Mouse (Mus musculus): ENCODE data around the gene Ugt1a1. TPM values are rescaled to one million over a fixed set of nuclear protein-coding genes. Genes with fewer than 3 reads are reported as not detected.
A peak's percentile ranks its signal among the peaks of the same experiment; 100 is the strongest.
"Not testable (repeated sequence)": the region's sequence is repeated elsewhere in the genome, so short reads cannot be mapped to it uniquely, and the experiment has no call there.

Ugt1a1 gene
- polyA plus RNA-seq (2014; fragmentation: Nextera tagmentation; extraction: Ambion mirVana), result not detected in 2 replicates

DNA sequence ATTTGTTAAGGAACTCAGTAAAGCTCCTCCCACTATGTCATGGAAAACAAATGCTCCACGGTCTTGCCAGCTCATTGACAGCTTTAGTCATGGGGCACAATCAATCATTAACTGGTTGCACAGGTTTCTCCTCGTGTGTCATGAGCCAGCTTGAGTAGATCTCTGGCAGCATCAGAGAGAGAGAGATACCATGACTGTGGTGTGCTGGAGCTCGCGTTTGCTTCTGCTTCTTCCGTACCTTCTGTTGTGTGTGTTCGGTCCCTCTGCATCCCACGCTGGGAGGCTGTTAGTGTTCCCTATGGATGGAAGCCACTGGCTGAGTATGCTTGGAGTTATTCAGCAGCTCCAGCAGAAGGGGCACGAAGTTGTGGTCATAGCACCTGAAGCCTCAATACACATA is at the start of gene Ugt1a1:
TSS of gene Ugt1a1 (plus strand) at position 148 of the 400 bp plus-strand sequence.
- Histone ChIP-seq H3K27me3 (ENCODE audit: control insufficient read depth, insufficient read depth, low read length) (no peaks in the 10 kb centered on the region), H3K9me3 (ENCODE audit: control insufficient read depth, low read length) (peaks cover 52% of the 10 kb centered on the region), H3K36me3 (ENCODE audit: control insufficient read depth, insufficient read depth, low read length) (no peaks in the 10 kb centered on the region), H3K4me2 (no peak within 1 kb of the TSS), H3K4me1 (ENCODE audit: control insufficient read depth, insufficient read depth, low read length) (no peaks in the 10 kb centered on the region), H3K4me3 (ENCODE audit: low read depth, low read length) (no peak within 1 kb of the TSS), H3K9ac (ENCODE audit: low read length) (no peak within 1 kb of the TSS), H3K27ac (ENCODE audit: low read depth, low read length) (no peak within 1 kb of the TSS)
- WGBS, result 70% methylated on average over 8 of the region's 8 CpGs
- peak; percentile 76 for DNase-seq (ENCODE audit: low spot score, missing footprints)
- ATAC-seq (ENCODE audit: low FRiP score), result no peak

DNA sequence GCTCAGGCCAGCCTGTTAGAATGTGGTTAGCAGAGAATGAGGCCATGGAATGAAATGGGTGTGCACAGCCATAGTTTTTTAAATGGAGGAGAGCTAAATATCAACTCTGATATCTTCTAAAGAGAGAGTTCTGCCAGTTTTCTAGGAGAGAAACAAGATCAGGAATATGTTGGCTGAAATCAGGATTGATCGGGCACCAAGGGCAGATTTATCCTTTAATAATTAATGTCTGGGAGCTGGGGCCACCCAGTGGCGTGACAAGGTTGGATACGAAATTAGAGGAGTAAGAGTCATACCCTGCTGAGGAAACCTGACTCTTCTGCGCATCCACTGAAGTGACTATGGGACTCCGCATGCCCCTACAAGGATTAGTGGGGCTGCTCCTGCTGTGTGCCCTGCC is 46.0 kb upstream of the Ugt1a1 start, which contains the start of gene Ugt1a5:
TSS of gene Ugt1a5 (plus strand) at position 302 of the 400 bp plus-strand sequence.
- DNase-seq (ENCODE audit: low spot score, missing footprints), result no peak
- H3K4me1 ChIP-seq (ENCODE audit: control insufficient read depth, insufficient read depth, low read length), result no peaks in the 10 kb centered on the region

DNA sequence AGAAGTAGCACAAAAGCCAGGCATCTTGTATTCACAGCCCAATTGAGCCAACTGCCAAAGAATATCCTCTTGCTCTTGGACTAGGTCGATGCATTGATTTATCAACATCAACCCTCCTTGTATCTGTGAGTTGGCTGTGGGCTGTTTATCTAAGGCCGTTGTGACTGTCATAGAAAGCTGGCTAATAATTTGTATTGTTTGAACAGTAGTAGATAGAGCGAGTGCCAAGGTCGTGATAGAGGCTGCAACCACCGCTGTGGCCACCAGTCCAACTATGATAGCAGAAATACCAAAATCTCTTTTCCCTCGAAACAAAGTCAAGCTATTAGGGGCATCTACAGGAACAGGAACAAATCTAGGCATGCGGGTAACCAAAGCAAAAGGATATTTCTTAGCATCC is 39.6 kb upstream of the Ugt1a1 start:
- not testable (repeated sequence) for H3K4me3 ChIP-seq (ENCODE audit: low read depth, low read length); DNase-seq (ENCODE audit: low spot score, missing footprints); H3K4me1 ChIP-seq (ENCODE audit: control insufficient read depth, insufficient read depth, low read length); ATAC-seq (ENCODE audit: low FRiP score); H3K9ac ChIP-seq (ENCODE audit: low read length); H3K36me3 ChIP-seq (ENCODE audit: control insufficient read depth, insufficient read depth, low read length); H3K27me3 ChIP-seq (ENCODE audit: control insufficient read depth, insufficient read depth, low read length); H3K4me2 ChIP-seq; H3K27ac ChIP-seq (ENCODE audit: low read depth, low read length); H3K9me3 ChIP-seq (ENCODE audit: control insufficient read depth, low read length)
- WGBS, result 95% methylated on average over 5 of the region's 7 CpGs

More for the DNA sequence above, 46.0 kb upstream of the Ugt1a1 start, which contains the start of gene Ugt1a5:
- Histone ChIP-seq H3K4me2 (no peak within 1 kb of the TSS), H3K36me3 (ENCODE audit: control insufficient read depth, insufficient read depth, low read length) (no peaks in the 10 kb centered on the region), H3K9ac (ENCODE audit: low read length) (no peak within 1 kb of the TSS), H3K4me3 (ENCODE audit: low read depth, low read length) (no peak within 1 kb of the TSS), H3K9me3 (ENCODE audit: control insufficient read depth, low read length) (no peaks in the 10 kb centered on the region), H3K27ac (ENCODE audit: low read depth, low read length) (no peak within 1 kb of the TSS), H3K27me3 (ENCODE audit: control insufficient read depth, insufficient read depth, low read length) (no peaks in the 10 kb centered on the region)
- 87% methylated on average over 5 of the region's 5 CpGs for WGBS
- no peak for ATAC-seq (ENCODE audit: low FRiP score)

- peaks cover 3% of the 10 kb centered on the region; the same call in 1 of the 2 replicates for H3K9me3 ChIP-seq (ENCODE audit: control insufficient read depth, low read length)
- H3K4me1 ChIP-seq (ENCODE audit: control insufficient read depth, insufficient read depth, low read length), result no peaks in the 10 kb centered on the region
- H3K4me3 ChIP-seq (ENCODE audit: low read depth, low read length), result no peak overlapping the region
- H3K9ac ChIP-seq (ENCODE audit: low read length), result no peak overlapping the region
- no peak for DNase-seq (ENCODE audit: low spot score, missing footprints)
- no peaks in the 10 kb centered on the region for H3K36me3 ChIP-seq (ENCODE audit: control insufficient read depth, insufficient read depth, low read length)
- 86% methylated on average over 1 of the region's 1 CpGs for WGBS
- no peak overlapping the region for H3K27ac ChIP-seq (ENCODE audit: low read depth, low read length)
- H3K4me2 ChIP-seq, result no peak overlapping the region
- ATAC-seq (ENCODE audit: low FRiP score), result no peak
- no peaks in the 10 kb centered on the region for H3K27me3 ChIP-seq (ENCODE audit: control insufficient read depth, insufficient read depth, low read length)
These were observed 32.1 kb upstream of the Ugt1a1 start for GRCm38 (mm10) chr1:88179657-88180056.

- Histone ChIP-seq H3K9ac (ENCODE audit: low read length) (no peak overlapping the region), H3K4me2 (no peak overlapping the region), H3K27me3 (ENCODE audit: control insufficient read depth, insufficient read depth, low read length) (no peaks in the 10 kb centered on the region), H3K9me3 (ENCODE audit: control insufficient read depth, low read length) (no peaks in the 10 kb centered on the region), H3K27ac (ENCODE audit: low read depth, low read length) (no peak overlapping the region), H3K4me3 (ENCODE audit: low read depth, low read length) (no peak overlapping the region), H3K36me3 (ENCODE audit: control insufficient read depth, insufficient read depth, low read length) (no peaks in the 10 kb centered on the region), H3K4me1 (ENCODE audit: control insufficient read depth, insufficient read depth, low read length) (no peaks in the 10 kb centered on the region)
- DNase-seq (ENCODE audit: low spot score, missing footprints) (peak; percentile 74), ATAC-seq (ENCODE audit: low FRiP score) (no peak)
- WGBS, result 91% methylated on average over 5 of the region's 5 CpGs
These were observed 25.3 kb upstream of the Ugt1a1 start for GRCm38 (mm10) chr1:88186325-88186935.

DNA sequence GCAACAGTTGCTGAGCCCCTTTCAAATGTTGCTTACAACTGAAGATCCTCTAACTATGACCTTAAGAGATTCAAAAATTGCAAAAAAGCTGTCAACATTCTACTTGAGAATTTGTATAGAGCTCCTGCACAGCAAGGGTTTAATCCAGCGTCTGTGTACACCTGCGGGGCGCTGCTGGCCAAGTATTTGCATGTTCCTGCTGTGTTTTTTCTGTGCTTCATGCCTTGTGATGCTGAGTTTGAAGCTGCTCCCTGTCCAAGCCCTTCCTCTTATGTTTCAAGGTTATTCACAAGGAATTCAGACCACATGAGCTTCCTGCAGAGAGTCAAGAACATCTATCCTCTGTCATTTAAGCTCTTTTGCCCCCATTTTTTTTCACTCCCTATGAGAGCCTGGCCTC is 19.6 kb upstream of the Ugt1a1 start:
- WGBS, result 68% methylated on average over 3 of the region's 3 CpGs
- Histone ChIP-seq H3K27ac (ENCODE audit: low read depth, low read length) (no peak overlapping the region), H3K27me3 (ENCODE audit: control insufficient read depth, insufficient read depth, low read length) (no peaks in the 10 kb centered on the region), H3K9me3 (ENCODE audit: control insufficient read depth, low read length) (no peaks in the 10 kb centered on the region), H3K4me1 (ENCODE audit: control insufficient read depth, insufficient read depth, low read length) (no peaks in the 10 kb centered on the region), H3K4me3 (ENCODE audit: low read depth, low read length) (no peak overlapping the region), H3K9ac (ENCODE audit: low read length) (no peak overlapping the region), H3K4me2 (no peak overlapping the region), H3K36me3 (ENCODE audit: control insufficient read depth, insufficient read depth, low read length) (no peaks in the 10 kb centered on the region)
- DNase-seq (ENCODE audit: low spot score, missing footprints) (peak; percentile 47), ATAC-seq (ENCODE audit: low FRiP score) (no peak)

- no peaks in the 10 kb centered on the region for H3K9me3 ChIP-seq (ENCODE audit: control insufficient read depth, low read length)
- no peak for DNase-seq (ENCODE audit: low spot score, missing footprints)
- 97% methylated on average over 1 of the region's 1 CpGs for WGBS
- no peak overlapping the region for H3K9ac ChIP-seq (ENCODE audit: low read length)
- ATAC-seq (ENCODE audit: low FRiP score), result no peak
- no peak overlapping the region for H3K4me3 ChIP-seq (ENCODE audit: low read depth, low read length)
- H3K4me2 ChIP-seq, result no peak overlapping the region
- H3K36me3 ChIP-seq (ENCODE audit: control insufficient read depth, insufficient read depth, low read length), result no peaks in the 10 kb centered on the region
- H3K27me3 ChIP-seq (ENCODE audit: control insufficient read depth, insufficient read depth, low read length), result no peaks in the 10 kb centered on the region
- no peak overlapping the region for H3K27ac ChIP-seq (ENCODE audit: low read depth, low read length)
- no peaks in the 10 kb centered on the region for H3K4me1 ChIP-seq (ENCODE audit: control insufficient read depth, insufficient read depth, low read length)
These were observed 16.1 kb upstream of the Ugt1a1 start for GRCm38 (mm10) chr1:88195687-88196086.

- no peak overlapping the region for H3K4me2 ChIP-seq
- H3K36me3 ChIP-seq (ENCODE audit: control insufficient read depth, insufficient read depth, low read length), result no peaks in the 10 kb centered on the region
- H3K4me3 ChIP-seq (ENCODE audit: low read depth, low read length), result no peak overlapping the region
- H3K27ac ChIP-seq (ENCODE audit: low read depth, low read length), result no peak overlapping the region
- 81% methylated on average over 3 of the region's 3 CpGs for WGBS
- DNase-seq (ENCODE audit: low spot score, missing footprints) (no peak), ATAC-seq (ENCODE audit: low FRiP score) (no peak)
- no peak overlapping the region for H3K9ac ChIP-seq (ENCODE audit: low read length)
- no peaks in the 10 kb centered on the region for H3K9me3 ChIP-seq (ENCODE audit: control insufficient read depth, low read length)
- no peaks in the 10 kb centered on the region for H3K4me1 ChIP-seq (ENCODE audit: control insufficient read depth, insufficient read depth, low read length)
- H3K27me3 ChIP-seq (ENCODE audit: control insufficient read depth, insufficient read depth, low read length), result no peaks in the 10 kb centered on the region
These were observed 14.3 kb upstream of the Ugt1a1 start for GRCm38 (mm10) chr1:88197443-88197842.

- WGBS, result 73% methylated on average over 2 of the region's 2 CpGs
- no peaks in the 10 kb centered on the region for H3K9me3 ChIP-seq (ENCODE audit: control insufficient read depth, low read length)
- no peak overlapping the region for H3K4me2 ChIP-seq
- ATAC-seq (ENCODE audit: low FRiP score), result no peak
- no peak overlapping the region for H3K27ac ChIP-seq (ENCODE audit: low read depth, low read length)
- H3K4me3 ChIP-seq (ENCODE audit: low read depth, low read length), result no peak overlapping the region
- no peaks in the 10 kb centered on the region for H3K36me3 ChIP-seq (ENCODE audit: control insufficient read depth, insufficient read depth, low read length)
- H3K27me3 ChIP-seq (ENCODE audit: control insufficient read depth, insufficient read depth, low read length), result no peaks in the 10 kb centered on the region; the same call in 1 of the 2 replicates
- no peaks in the 10 kb centered on the region for H3K4me1 ChIP-seq (ENCODE audit: control insufficient read depth, insufficient read depth, low read length)
- no peak for DNase-seq (ENCODE audit: low spot score, missing footprints)
- no peak overlapping the region for H3K9ac ChIP-seq (ENCODE audit: low read length)
These were observed 11.8 kb upstream of the Ugt1a1 start for GRCm38 (mm10) chr1:88199996-88200395.
